Mouse (Mus musculus): ENCODE measurements at regions not wholly inside any gene's neighbourhood (a gene's known extent, or its start where the extent isn't known, plus 50 kb on each side); places are given as distances from the start of the nearest gene placed in this dataset.
A peak's percentile ranks its signal among the peaks of the same experiment; 100 is the strongest.

DNA sequence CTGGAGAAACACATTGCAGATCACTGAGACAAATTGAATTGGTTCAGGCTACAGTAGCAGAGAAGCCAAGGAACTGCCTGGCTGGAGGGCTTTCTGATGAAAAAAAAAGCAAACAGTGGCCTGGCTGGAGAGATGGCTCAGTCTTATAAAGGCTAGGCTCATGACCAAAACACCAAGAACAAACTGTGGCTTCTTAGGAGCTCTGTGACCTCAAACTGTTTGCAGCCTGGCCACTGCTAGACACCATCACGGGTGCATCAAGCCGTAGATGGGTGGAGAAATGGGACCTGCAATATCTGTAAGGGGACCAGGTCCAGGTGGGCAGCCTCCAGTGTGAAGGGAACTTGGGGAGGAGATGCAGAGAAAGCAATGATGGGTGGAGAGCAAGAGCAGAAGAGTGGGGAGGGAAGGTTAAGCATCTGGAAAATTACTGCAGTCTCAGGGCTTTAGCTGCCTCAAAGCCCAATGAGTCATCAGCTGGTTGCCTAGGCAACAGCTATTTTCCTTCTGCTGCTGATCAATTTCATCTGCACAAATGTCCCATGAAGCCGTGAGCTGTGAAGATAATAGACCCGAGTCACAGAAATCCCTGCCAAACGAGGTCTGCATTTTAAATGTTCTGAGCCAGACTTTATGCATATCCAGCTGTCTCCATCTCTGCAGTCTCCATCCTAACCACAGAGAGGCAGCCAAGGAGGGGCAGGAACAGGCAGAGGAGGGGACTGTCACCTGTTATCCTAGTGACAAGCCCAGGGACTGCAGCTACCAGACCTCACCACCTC, 85.1 kb downstream of the Tbx19 start:
- 54% methylated on average over 5 of the region's 5 CpGs for whole genome bisulfite sequencing
- Histone ChIP-seq H3K9me3 (replicated peaks; ENCODE audit: control insufficient read depth, low read length) (no peaks in the 10 kb centered on the region), H3K36me3 (replicated peaks; ENCODE audit: control insufficient read depth, insufficient read depth, low read length) (no peaks in the 10 kb centered on the region), H3K9ac (replicated peaks; ENCODE audit: low read depth, low read length) (no peak overlapping the region), H3K4me2 (ENCODE audit: low read depth, low read length) (no peak overlapping the region), H3K4me3 (ENCODE audit: low read depth, low read length) (no peak overlapping the region), H3K4me1 (ENCODE audit: control insufficient read depth, insufficient read depth) (no peaks in the 10 kb centered on the region), H3K27me3 (ENCODE audit: control insufficient read depth, insufficient read depth, low read length) (no peaks in the 10 kb centered on the region), H3K27ac (ENCODE audit: low read depth) (peak overlapping the region; percentile 8; the same call in 1 of the 2 replicates)
- DNase-seq (ENCODE audit: low spot score) = peak; percentile 14
- TF ChIP-seq EP300 (IDR thresholded peaks at IDR 0.05; ENCODE audit: low read depth) (no peak), CTCF (IDR thresholded peaks at IDR 0.05; ENCODE audit: low read depth) (peak; percentile 23)
- 0 out of 2 replicates have a peak, but pooled peaks have one; percentile 30 for ATAC-seq (ENCODE audit: insufficient read depth, low read depth)

- 77% methylated on average over 4 of the region's 4 CpGs for WGBS
- Histone ChIP-seq H3K27me3 (ENCODE audit: control insufficient read depth, insufficient read depth, low read length) (no peaks in the 10 kb centered on the region), H3K4me3 (ENCODE audit: low read depth, low read length) (no peak overlapping the region), H3K4me2 (ENCODE audit: low read depth, low read length) (no peak overlapping the region), H3K9me3 (replicated peaks; ENCODE audit: control insufficient read depth, low read length) (no peaks in the 10 kb centered on the region), H3K36me3 (replicated peaks; ENCODE audit: control insufficient read depth, insufficient read depth, low read length) (no peaks in the 10 kb centered on the region), H3K9ac (replicated peaks; ENCODE audit: low read depth, low read length) (no peak overlapping the region), H3K27ac (ENCODE audit: low read depth) (no peak overlapping the region), H3K4me1 (ENCODE audit: control insufficient read depth, insufficient read depth) (no peaks in the 10 kb centered on the region)
- DNase-seq (ENCODE audit: low spot score) = no peak
- ATAC-seq (ENCODE audit: insufficient read depth, low read depth) = no peak
- TF ChIP-seq EP300 (IDR thresholded peaks at IDR 0.05; ENCODE audit: low read depth) (no peak), CTCF (IDR thresholded peaks at IDR 0.05; ENCODE audit: low read depth) (no peak)
These were observed 88.6 kb downstream of the Tbx19 start for GRCm38 (mm10) chr1:165071831-165072491.

DNA sequence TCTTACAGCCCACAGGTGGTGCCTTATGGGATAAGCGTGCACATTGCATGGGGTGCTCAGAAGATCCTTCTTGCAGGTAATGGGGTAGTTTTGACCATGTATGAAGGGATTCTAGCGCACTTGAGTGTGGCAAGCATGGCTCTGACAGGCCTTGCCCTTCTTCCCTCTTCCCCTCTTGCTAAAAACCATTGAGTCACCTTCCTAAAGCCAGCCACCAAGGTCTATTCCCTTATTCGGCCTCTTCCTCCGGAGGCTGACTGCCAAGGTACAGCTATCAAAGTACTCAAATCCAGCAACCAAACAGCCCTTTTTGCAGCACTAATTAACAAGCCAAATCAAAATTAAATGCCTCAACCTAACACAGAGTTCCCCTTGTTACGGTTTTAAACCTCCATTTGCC, 95.6 kb downstream of the Tbx19 start:
- H3K27me3 ChIP-seq (ENCODE audit: control insufficient read depth, insufficient read depth, low read length) = no peaks in the 10 kb centered on the region
- H3K9me3 ChIP-seq (replicated peaks; ENCODE audit: control insufficient read depth, low read length) = no peaks in the 10 kb centered on the region
- DNase-seq (ENCODE audit: low spot score) (no peak), ATAC-seq (ENCODE audit: insufficient read depth, low read depth) (no peak)
- H3K36me3 ChIP-seq (replicated peaks; ENCODE audit: control insufficient read depth, insufficient read depth, low read length) = no peaks in the 10 kb centered on the region
- no peaks in the 10 kb centered on the region for H3K4me1 ChIP-seq (ENCODE audit: control insufficient read depth, insufficient read depth)
- no peak overlapping the region for H3K4me2 ChIP-seq (ENCODE audit: low read depth, low read length)
- WGBS = 90% methylated on average over 5 of the region's 5 CpGs
- H3K9ac ChIP-seq (replicated peaks; ENCODE audit: low read depth, low read length) = no peak overlapping the region
- no peak overlapping the region for H3K4me3 ChIP-seq (ENCODE audit: low read depth, low read length)
- no peak overlapping the region for H3K27ac ChIP-seq (ENCODE audit: low read depth)
- no peak for TF ChIP-seq EP300 (IDR thresholded peaks at IDR 0.05; ENCODE audit: low read depth)
- no peak for TF ChIP-seq CTCF (IDR thresholded peaks at IDR 0.05; ENCODE audit: low read depth)

DNA sequence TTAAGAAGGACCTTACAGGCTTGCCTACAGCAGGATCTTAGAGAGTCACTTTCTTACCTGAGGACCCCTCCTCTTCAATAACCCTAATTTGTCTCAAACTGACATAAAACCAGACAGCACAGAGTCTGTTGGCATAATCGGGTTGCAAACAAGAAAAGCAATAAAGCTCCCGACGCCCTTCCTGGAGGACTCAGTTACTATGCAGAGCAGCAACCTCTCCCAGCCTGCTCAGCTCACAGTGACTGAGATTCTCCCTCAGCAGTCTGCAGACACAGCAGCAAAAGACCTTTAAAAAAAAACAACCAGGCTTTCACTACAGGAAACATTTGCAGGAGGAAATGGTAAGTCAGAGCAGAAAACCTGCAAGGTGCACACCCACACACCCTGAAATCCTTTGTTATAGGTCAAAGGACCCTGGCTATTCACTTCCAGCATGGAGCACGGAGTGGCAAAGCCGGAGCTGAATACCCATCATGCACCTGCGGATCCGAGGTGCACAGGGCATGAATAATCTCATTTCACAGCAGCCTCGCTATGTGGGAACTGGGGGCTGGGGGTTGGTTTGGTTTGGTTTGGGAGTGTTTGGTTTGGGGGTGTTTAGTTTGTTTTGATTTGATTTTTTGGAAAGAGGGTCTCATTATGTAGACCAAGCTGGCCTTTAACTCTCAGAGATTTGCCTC, 97.6 kb downstream of the Tbx19 start:
- no peak overlapping the region for H3K9ac ChIP-seq (replicated peaks; ENCODE audit: low read depth, low read length)
- H3K4me3 ChIP-seq (ENCODE audit: low read depth, low read length) = no peak overlapping the region
- no peaks in the 10 kb centered on the region for H3K4me1 ChIP-seq (ENCODE audit: control insufficient read depth, insufficient read depth)
- H3K27ac ChIP-seq (ENCODE audit: low read depth) = no peak overlapping the region
- no peaks in the 10 kb centered on the region for H3K27me3 ChIP-seq (ENCODE audit: control insufficient read depth, insufficient read depth, low read length)
- DNase-seq (ENCODE audit: low spot score) = no peak
- no peak for TF ChIP-seq CTCF (IDR thresholded peaks at IDR 0.05; ENCODE audit: low read depth)
- 74% methylated on average over 8 of the region's 8 CpGs for WGBS
- H3K9me3 ChIP-seq (replicated peaks; ENCODE audit: control insufficient read depth, low read length) = no peaks in the 10 kb centered on the region
- no peak overlapping the region for H3K4me2 ChIP-seq (ENCODE audit: low read depth, low read length)
- no peaks in the 10 kb centered on the region for H3K36me3 ChIP-seq (replicated peaks; ENCODE audit: control insufficient read depth, insufficient read depth, low read length)
- ATAC-seq (ENCODE audit: insufficient read depth, low read depth) = no peak

GRCm38 (mm10) chr1:165061420-165061819, 99.2 kb downstream of the Tbx19 start:
- Histone ChIP-seq H3K4me3 (ENCODE audit: low read depth, low read length) (no peak overlapping the region), H3K36me3 (replicated peaks; ENCODE audit: control insufficient read depth, insufficient read depth, low read length) (no peaks in the 10 kb centered on the region), H3K27ac (ENCODE audit: low read depth) (no peak overlapping the region), H3K27me3 (ENCODE audit: control insufficient read depth, insufficient read depth, low read length) (no peaks in the 10 kb centered on the region), H3K9me3 (replicated peaks; ENCODE audit: control insufficient read depth, low read length) (no peaks in the 10 kb centered on the region), H3K4me1 (ENCODE audit: control insufficient read depth, insufficient read depth) (no peaks in the 10 kb centered on the region), H3K9ac (replicated peaks; ENCODE audit: low read depth, low read length) (no peak overlapping the region), H3K4me2 (ENCODE audit: low read depth, low read length) (no peak overlapping the region)
- TF ChIP-seq CTCF (IDR thresholded peaks at IDR 0.05; ENCODE audit: low read depth) (no peak), EP300 (IDR thresholded peaks at IDR 0.05; ENCODE audit: low read depth) (no peak)
- DNase-seq (ENCODE audit: low spot score) (no peak), ATAC-seq (ENCODE audit: insufficient read depth, low read depth) (no peak)
- 52% methylated on average over 3 of the region's 3 CpGs for WGBS

All from heart, postnatal 0 days (tissue).